Mouse (Mus musculus) cerebellum, adult 2 months (tissue): ENCODE measurements around the gene Gm45808.

Experiments used
- CTCF ChIP-seq: fragments of 200-500 bp; IDR thresholded peaks from 2 replicates; pipeline ENCODE4 v1.5.1; 2011; ENCODE audit warnings: low read depth, mild to moderate bottlenecking, control low read depth, low read length, moderate library complexity, borderline replicate concordance; ENCODE audit not compliant: insufficient read depth
- POLR2A ChIP-seq: fragments of 200-500 bp; IDR thresholded peaks from 2 replicates; pipeline ENCODE4 v1.6.1; 2011; ENCODE audit warnings: low read length, control low read depth, borderline replicate concordance; ENCODE audit not compliant: insufficient read depth

DNA sequence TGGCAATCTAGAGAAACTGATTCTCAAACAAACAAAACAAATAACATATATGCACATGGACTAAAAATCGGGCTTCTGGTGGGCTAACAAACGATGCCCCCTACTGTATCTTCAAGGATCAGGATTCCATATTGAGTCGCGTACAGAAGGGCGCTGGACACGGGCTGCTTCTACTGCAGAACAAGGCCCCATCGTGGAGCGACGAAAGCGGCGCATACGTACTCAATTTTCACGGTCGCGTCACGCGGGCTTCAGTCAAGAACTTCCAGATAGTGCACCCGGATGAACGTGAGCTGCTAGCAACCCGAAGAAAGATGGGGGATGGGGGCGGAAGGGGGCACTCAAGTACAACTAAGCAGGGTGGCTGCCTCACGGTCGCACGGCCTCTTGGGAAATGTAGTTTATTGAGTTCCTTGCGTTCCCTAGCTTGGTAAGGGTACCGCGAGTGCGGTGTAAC is 35.1 kb upstream of the Gm45808 start:
- peak; percentile 57; the same call in 1 of the 2 replicates for TF ChIP-seq POLR2A
- peak; percentile 10; the same call in 1 of the 2 replicates for TF ChIP-seq CTCF
